Mouse (Mus musculus) left cerebral cortex, adult 9 months (tissue): ENCODE measurements at regions not wholly inside any gene's neighbourhood (a gene's known extent, or its start where the extent isn't known, plus 50 kb on each side); places are given as distances from the start of the nearest gene placed in this dataset.

Experiments
- DNase-seq, 2 experiments: peaks; one replicate each; pipeline ENCODE4 v3.0.0; 2022; ENCODE audit warnings: low spot score in 2 of 2

DNA sequence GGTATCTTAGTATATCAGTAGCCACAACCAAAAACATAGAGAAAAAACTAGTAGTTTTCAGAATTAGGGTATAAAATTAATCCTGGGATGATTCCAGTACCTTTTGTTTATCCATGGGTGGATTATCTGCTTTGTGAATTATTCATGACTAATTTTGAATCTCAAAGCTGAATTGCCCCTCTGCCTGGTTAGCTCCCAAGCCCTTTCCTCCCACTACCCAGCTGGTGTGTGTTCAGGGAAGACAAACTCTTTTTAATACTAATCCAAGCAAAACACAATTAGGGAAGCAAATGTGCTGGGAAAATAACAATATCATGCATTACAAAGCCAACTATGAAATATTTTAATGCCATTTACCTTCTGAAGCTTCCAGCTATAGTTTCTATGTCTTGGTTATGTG lies 347.4 kb downstream of the Gm43517 start:
- peak in 1 of 2 experiments; percentile 5 for DNase-seq

DNA sequence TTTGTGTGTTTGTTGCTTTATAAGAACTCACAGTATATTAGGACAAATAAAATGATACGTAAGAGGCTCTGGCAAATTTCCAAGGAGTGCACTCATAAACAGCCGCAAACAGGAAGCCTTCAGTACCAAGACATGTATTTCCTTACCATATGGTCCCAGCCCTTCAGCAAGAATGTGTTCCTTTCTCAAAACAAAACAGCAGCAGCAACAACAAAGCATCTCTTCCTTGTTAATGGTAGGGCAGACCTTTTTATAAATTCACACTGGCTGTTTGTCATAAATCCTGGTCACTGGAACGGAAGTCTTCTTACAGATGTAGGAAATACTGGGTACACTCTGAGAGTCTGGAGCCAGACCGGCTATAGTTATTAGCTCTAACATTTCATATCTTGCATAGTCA lies 352.1 kb downstream of the Gm43517 start:
- no peak for DNase-seq

DNA sequence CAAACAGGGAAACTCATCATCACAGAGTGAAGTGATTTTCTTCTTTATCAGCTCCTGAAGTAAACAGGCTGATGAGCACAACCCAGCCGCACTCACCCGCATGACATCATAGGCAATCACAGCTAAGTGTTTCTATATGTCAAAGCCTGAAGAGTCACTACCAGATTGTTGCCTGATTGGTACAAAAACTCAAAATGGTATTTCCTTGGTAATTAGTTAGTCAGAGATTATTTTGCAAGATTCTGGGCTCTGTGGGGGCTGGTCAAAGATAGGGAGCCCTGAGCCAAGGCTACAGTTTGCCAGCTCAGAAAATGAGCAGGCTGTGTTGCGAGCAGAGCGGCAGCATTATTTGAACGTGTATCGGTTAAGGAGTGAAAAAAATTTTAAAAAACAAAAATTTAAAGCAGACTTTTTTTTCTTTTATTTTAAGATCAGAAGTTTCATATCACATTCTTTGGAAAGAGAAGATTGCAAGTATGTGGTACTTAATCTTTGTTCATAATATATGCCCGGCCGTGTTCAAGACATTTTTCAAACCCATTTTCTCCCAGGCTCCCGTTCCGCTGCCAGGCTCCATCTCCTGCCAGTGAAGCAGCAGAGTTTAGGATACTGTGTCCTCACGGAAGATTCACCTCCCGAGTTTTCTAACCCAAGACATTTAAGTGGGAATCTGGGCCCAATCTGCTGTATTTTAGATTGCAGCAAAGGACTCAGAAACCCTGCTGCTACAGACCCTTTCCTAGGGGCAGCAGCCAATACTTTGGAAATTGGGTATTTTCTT lies 355.2 kb downstream of the Gm43517 start:
- DNase-seq = peak in 1 of 2 experiments; percentile 42

DNA sequence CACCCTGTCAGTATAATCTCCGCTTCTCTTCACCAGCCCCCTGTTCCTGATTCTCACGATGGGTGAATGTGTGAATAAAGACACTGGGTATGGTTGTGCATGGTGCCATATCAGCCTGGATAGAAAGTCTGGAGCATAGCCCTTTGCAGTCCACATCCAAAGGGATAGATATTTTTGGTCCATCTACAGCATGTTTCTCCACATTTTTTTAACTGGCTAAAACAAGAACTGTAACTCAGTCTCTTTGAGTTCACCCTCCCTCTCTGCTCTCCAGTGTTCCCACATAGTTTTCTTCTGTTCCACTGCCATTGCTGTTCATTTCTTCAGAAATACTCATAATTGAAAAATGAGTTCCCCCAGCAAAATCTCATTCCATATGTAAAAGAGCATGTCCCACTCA lies 358.4 kb downstream of the Gm43517 start:
- DNase-seq = no peak

DNA sequence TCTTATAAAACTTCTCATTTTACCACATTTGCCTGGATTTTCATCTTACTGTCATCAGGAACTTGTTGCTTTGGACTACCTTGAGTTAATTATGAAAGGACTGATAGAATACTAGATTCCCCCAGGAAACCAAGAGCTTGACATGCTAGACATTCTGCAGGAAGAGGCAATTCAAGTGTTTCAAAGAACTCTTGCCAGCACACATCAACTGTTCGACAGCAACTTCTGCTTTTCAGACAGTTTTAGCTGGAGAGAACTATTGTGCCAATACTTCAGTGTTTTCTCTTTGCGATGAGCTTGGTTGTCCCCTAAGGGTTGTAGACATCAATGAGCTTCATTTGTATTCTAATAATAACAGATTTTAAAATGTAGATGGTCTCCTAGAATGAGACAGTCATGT lies 362.1 kb downstream of the Gm43517 start:
- DNase-seq = no peak

DNA sequence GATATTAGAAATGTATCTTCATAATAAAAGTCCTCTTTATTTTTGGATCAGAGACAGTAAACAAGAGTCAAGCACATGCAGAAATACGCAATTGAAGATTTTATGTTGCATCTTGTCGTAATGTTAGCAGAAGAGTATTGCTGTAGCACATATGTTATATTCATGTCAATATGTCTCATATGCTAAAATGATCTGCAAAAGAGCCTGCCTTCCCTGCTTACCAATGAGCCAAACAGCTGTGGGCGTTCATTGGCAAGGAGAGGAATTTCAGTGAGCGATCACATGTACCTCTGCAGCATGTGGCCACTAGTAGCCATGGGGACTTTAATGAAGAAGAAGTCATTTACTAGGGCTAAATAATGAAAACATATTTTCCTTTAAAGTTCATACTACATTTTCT lies 373.4 kb downstream of the Gm43517 start:
- DNase-seq = peak in 1 of 2 experiments; percentile 7

DNA sequence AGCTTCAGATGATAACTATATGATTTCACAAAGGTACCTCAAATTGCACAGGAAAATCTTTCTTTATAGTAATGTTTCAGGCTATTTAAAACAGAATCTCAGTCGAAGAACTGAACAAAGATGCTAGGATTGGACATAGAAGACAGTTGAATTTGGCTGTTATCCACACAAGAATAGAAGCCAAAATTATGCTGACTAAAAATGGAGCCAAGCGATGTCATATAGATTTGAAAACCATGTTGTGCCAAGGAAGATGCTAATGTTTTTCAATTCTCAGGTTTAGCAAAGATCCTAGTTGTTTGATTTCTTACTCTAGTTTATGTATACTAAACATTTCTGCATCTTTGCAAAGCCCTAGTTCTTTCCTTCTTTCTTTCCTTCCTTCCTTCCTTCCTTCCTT lies 379.6 kb downstream of the Gm43517 start:
- DNase-seq = no peak

DNA sequence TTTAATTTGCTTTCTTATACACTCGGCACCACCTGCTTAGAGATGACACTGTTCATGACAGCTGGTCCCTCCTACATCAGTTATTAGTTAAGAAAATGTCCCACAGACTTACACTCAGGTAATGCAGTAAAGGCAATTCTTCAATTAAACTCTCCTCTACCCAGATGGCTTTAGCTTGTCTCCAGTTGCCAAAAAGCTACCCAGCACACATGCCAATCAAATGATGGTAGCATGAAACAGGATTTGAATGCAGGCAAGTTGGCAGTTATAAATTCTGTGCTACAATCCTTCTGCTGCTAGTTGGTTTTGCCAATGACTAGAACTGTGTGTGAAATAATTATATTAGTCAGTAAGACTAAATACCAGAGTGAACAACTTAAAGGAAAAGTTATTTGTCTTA lies 423.4 kb downstream of the Gm43517 start:
- no peak for DNase-seq

DNA sequence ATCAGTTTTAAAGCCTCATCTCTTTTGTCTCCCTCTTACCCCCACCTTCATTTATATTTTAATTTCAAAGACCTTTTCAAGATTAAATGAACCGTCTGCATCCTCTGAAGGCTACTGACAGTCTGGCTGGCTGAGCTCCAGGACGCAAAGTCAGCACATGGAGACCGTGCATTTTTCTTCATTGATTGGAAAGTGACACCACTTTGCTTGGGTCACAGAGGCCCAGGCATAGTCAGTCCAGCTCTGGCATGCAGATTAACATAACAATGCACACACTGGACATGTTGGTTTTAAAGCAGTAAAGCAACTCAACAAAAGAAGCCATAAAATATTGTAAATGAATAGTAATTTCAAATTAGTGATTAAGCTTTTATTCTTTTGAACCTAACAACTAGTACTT lies 429.7 kb downstream of the Gm43517 start:
- no peak for DNase-seq

DNA sequence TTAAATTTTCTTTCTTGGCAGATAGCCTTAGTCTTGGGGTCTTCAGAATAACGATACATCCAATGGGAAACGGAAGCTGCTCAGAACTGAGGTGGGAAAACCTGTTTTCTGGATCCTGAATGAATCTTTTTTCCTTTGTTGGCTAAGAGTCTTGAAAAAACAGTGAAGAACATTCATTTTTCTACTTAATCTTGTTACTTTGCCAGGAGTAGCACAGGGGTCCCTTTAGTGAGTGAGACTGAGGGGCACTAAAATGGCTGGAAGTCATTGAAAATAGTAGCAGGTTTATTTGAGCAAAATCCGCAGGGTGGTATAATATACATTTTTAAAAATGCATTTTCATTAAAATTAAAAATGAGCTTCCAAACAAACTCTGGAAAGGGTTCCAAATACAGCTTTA lies 442.8 kb downstream of the Gm43517 start:
- DNase-seq = no peak

DNA sequence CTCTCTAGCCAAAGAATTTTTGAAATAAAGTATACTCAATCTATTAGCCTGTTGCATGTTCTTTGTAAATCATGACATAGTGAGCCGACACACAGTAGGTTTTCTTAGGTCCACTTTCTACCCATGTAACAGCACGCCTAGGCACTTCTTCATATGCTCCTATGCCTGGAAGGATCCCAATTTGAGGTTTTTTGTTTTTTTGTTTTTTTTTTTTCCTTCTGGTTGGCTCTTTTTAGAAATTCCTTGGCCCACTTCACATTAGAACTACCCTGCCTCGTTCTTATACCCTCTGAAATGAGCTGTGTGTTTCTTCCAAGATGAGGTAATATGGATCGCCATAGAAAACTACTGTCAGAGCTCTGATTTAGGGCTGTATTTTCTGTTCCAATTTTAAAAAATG lies 443.6 kb downstream of the Gm43517 start:
- no peak for DNase-seq

DNA sequence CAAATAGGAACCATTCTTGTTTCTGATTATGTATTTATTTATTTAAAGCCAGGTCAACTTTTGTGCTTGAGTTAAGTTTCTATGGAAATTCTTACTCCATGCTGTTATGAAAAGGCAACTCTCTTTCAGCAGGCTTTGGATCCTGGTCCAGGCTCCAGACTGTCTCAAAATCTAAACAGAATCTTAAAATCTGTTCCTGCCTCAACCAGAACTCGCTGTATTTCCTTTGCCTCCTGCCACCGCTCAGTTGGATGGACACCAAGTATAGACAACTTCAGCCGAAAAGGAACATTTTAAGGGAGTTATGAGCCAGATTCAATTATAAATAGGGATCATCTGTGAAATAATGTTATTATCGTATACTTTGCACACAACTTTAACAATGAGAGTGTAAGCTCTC lies 445.7 kb downstream of the Gm43517 start:
- peak in 1 of 2 experiments; percentile 10 for DNase-seq

DNA sequence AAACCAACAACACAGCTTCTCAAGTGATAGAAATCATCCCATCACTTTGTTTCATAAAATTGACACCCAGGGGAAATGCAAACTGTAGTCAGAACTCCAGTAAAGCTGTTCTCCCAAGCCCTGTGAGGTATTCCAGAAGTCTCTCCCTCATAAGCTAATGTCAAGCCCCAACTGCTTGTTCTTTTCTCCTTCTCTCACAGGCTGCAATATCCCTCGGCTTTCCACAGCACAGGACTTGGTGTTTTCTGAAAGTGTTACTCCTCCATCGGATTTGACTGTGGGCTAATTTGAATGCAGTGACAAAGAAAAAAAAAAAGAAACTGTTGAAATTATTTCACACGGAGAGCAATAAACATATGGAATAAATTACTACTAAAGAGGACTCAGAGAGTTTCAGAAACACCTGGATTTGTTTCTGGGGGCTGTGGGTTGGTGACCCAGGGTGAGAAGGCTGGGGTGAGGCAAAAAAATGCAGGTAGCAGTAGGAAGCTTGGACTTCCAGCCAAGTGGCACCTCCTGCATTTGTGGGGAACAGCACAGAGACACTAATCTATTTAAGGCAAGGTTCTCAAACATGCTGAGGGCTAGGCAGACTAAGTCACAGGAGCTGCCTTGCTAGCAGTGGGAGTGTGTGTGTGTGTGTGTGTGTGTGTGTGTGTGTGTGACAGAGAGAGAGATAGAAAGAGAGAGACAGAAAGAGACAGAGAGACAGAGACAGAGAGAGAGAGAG lies 447.3 kb downstream of the Gm43517 start:
- peak in 1 of 2 experiments; percentile 24 for DNase-seq

DNA sequence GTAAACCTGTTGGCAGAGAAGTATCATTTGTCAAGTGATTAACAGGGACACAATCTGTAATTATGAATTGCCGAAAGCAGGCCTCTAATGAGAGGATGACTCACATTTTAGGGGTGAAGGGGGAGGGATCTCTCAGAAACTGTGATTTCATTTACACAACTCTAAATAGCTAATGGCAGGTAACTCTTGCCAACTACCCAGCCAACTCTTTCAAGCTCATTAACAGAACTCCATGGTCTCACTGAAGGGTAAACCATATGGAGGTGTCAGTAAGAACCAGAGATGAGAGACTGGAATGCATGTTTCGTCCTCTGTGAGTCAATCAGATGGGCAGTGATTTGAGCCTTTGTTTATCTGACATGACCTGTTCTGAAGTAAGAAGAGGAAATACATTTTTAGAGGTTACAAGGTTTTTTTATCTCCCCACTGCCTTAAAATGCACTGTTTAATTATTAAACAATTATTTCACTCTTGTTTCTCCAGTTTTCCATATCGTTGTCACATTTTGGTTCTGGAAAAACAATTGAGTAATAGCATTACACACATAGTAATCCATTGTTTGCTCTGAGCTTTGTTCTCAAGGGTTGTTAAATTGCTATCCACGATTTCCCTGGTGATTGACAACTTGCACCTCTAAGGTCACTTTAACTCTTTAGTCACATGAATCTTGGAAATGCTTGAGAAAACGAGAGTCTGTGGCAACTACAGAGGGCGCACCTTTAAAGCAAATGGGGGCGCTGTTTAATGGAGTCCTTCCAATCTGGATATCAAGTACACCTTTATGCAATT lies 451.5 kb downstream of the Gm43517 start:
- DNase-seq = no peak

DNA sequence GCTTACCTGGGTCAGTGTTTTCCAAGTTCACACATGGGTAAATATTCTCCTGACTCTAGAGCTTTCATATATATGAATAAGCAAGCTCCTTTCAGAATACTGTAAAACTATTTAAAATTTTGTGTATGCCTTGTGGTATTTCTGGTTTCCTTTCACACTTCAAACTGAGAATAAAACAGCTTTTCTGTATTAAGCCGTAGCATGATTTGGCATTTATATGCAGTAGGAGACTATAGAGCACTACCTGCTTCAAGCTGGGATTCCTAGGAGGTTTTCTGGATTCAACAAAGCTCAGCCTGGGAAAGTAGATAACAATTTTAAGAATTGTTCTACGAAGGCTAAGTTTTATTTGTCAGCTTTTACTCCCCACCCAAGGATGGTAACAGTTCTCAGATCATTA lies 500.5 kb downstream of the Gm43517 start:
- DNase-seq = no peak

DNA sequence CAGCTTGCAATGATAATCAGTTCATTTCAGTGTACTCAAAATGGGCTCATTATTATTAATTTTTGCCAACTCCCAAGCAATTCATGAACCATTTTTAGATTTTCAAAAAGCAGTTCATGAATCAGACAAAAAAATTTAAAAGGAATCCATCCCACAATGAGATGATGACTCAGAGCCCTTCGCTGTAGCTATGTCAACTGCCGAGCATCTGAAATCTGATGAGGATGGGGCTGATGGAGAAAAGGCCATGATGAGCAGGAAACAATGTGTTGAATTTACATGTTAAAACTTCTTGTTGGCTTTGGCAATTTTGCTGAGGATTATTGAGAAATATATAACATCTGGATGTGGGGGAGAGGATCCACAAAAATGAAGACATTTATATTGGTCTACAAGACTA lies 502.3 kb downstream of the Gm43517 start:
- DNase-seq = peak in 1 of 2 experiments; percentile 16

DNA sequence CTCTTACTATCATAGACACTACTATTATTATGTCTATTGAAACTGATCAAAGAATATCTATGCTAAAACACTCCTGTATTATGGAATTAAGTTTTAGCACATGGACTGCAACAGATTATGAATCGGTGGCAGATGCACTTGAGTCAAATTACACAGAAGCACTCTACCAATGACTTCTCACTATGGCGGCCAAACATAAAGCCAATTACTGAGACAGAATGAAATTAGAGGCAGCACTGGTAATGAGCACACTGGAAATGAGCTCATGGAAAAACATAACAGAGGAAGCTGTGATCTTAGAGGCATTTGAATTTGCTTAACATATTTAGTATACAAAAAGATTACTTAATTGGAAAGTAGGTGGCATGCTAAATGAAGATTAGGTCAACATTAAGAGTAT lies 512.8 kb downstream of the Gm43517 start:
- DNase-seq = no peak

DNA sequence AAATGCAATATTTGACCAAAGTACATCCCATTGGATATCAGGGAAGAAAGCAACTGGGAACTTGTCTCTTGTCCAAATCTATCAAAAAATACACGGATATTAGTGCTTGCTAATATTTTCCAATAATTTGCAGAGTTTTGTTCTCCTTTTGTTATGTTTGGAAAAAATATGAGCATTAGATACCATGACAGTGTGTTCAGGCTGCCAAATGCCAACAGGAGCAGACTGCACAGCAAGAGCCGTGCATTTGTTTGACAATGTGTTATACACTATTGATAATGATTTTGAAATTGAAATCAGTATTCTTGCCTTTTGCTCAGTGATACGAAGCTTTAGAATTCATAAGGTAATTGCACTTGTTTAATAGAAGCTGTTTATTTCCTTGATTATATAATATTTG lies 530.7 kb downstream of the Gm43517 start:
- DNase-seq = no peak

DNA sequence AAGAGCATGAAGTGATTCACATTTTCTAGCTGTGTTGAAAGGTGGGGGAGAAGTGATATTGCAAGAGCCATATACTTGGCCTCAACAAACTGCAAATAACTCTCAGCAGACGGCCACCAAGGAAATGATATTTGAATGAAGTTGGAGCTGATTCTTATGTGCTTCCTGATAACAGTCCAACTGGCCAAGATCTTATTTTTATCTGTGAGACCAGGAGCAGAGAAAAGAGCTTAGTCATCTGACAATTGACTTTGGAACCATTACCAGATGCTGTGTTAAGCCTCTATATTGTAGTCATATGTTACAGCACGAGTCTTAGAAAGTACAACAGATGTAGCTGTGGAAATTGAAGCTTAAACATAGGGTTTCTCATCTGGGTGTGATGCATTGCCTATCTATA lies 536.6 kb downstream of the Gm43517 start:
- peak; percentile 11 to 15 for DNase-seq

DNA sequence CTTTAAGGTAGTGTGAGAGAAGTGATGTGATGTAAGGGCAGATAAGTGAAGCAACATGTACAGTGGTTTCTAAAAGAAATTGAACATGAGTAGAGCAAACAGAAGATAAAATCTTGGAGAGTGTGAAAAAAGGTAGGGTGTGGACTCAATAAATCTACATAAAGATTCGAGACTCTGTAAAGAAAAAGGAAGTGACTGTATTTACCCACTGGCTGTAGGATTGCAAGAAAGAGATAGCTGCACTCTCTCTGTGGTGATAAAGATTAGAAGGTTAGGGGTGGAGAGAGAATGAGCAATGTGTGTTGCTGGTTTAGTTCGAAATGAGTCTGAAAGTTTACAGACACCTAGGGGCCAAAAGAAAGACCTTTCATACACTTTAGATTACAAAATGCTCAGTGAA lies 555.8 kb downstream of the Gm43517 start:
- DNase-seq = no peak

DNA sequence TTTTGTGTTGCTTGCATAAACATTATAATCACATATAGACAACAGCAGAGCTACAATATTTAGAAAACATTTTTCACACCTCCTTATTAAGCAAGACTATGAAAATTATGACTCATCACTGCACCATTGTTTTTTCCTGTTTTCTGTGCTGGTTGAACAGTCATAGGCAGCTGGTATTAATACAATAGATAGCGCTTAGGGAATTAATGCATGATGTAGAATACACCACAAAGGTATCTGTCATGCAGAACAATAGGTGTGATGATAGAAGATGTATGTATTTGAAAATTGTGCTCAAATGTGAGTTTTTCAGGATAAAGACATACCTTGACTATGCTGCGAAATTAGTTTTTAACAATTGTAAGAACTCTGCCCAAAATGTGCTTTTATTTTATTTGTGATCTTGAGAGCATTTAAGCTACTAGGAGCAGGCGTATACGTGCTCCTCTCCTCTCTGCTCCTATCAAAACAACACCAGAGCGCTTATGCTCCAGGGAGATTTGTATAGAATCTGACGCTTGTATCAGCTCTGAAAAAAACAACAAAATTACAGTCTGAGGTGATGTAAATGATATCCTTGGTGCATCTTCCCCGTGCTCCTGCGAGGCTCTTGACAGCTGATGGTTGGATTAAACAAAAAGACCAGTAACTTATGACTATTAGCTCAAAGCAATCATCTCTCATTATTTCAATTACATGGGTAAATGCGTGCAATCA lies 560.1 kb downstream of the Gm43517 start:
- DNase-seq = no peak
